Mouse (Mus musculus): ENCODE data around the gene Git1. TPM values are rescaled to one million over a fixed set of nuclear protein-coding genes. Genes with fewer than 3 reads are reported as not detected.
A peak's percentile ranks its signal among the peaks of the same experiment; 100 is the strongest.

Git1 gene
- total and polyA plus RNA-seq, 2 experiments from 2014 or later, result 19.6 to 143 TPM

DNA sequence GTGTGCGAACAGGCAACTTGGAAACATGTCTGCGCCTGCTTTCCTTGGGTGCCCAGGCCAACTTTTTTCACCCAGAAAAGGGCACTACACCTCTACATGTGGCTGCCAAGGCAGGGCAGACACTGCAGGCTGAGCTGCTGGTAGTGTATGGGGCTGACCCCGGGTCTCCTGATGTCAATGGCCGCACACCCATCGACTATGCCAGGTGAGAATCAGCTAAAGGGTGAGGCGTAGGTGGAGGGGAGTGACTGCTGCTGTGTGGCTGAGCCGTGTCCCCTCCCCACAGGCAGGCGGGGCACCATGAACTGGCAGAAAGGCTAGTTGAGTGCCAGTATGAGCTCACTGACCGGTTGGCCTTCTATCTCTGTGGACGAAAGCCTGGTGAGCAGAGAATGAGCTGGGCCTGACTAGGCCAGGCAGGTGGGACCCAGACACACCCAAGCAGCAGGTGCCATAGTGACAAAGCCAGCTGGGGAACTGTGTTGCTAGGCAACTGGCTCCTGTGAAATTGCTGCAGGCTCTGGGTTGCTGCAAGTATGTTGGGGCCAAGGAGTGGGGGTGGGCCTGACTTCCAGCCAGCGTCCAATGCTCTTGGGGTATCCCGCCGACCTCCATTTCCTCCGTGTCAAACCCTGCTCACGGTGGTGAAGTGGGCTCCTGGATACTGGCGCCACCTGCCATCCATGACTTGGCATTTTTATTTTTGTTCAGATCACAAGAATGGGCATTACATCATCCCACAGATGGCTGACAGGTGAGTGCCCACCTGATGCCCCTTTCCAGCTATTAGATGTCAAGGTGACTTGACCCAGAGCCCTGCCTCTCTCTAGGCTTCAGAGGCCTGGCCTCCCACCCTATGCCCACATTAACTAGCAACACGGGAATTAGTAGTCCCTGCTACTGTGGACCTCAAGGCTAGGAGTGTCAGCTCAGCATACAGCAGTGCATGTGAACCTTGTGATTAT lies 7.3 kb downstream of the Git1 start:
- TF ChIP-seq CTCF (IDR thresholded peaks at IDR 0.05), result no peak
- Histone ChIP-seq H3K36me3 (ENCODE audit: insufficient read depth, low read length) (peaks cover 54% of the 10 kb centered on the region), H3K9me3 (ENCODE audit: low read length) (no peaks in the 10 kb centered on the region), H3K27me3 (ENCODE audit: insufficient read depth, low read length) (no peaks in the 10 kb centered on the region), H3K4me3 (ENCODE audit: low read depth, low read length) (no peak overlapping the region), H3K4me2 (ENCODE audit: low read depth, low read length, poor library complexity, severe bottlenecking) (no peak overlapping the region), H3K27ac (ENCODE audit: low read depth, low read length) (peak overlapping the region; percentile 48; the same call in 1 of the 2 replicates), H3K4me1 (ENCODE audit: insufficient read depth, low read length) (no peaks in the 10 kb centered on the region), H3K9ac (replicated peaks; ENCODE audit: low read length, poor library complexity, severe bottlenecking) (no peak overlapping the region; the same call in 1 of the 2 replicates)
- DNase-seq (ENCODE audit: low spot score), result no peak
- 71% methylated on average over 17 of the region's 17 CpGs for WGBS
- no peak for ATAC-seq (ENCODE audit: low FRiP score)

DNA sequence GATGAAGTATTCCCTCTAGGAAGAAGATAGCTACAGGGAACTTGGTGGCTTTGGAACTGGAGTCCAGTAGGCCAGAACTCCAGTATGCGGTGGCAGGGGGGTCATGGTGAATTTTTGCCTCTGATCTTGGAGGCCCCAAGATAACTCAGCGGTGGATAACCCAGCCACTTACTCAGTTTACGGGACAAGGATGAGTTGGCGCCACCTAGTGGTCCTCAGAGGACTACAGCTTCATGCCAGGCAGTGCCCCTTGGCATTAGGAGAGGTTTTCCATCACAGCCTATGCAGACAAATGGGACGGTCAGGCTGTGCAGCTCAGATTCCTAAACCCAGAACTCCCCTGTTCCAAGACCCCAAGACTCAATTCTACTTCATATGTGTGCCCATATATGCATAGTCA lies 8.0 kb downstream of the Git1 start:
- H3K27me3 ChIP-seq (ENCODE audit: insufficient read depth, low read length), result no peaks in the 10 kb centered on the region
- TF ChIP-seq CTCF (IDR thresholded peaks at IDR 0.05), result peak; percentile 88
- WGBS, result 22% methylated on average over 5 of the region's 5 CpGs
- H3K9me3 ChIP-seq (ENCODE audit: low read length), result no peaks in the 10 kb centered on the region
- H3K27ac ChIP-seq (ENCODE audit: low read depth, low read length), result peak overlapping the region; percentile 48; the same call in 1 of the 2 replicates
- no peak for ATAC-seq (ENCODE audit: low FRiP score)
- no peak overlapping the region for H3K4me3 ChIP-seq (ENCODE audit: low read depth, low read length)
- H3K4me1 ChIP-seq (ENCODE audit: insufficient read depth, low read length), result no peaks in the 10 kb centered on the region
- H3K36me3 ChIP-seq (ENCODE audit: insufficient read depth, low read length), result peaks cover 62% of the 10 kb centered on the region
- peak; percentile 88 for DNase-seq (ENCODE audit: low spot score)
- no peak overlapping the region for H3K9ac ChIP-seq (replicated peaks; ENCODE audit: low read length, poor library complexity, severe bottlenecking)
- no peak overlapping the region for H3K4me2 ChIP-seq (ENCODE audit: low read depth, low read length, poor library complexity, severe bottlenecking)

DNA sequence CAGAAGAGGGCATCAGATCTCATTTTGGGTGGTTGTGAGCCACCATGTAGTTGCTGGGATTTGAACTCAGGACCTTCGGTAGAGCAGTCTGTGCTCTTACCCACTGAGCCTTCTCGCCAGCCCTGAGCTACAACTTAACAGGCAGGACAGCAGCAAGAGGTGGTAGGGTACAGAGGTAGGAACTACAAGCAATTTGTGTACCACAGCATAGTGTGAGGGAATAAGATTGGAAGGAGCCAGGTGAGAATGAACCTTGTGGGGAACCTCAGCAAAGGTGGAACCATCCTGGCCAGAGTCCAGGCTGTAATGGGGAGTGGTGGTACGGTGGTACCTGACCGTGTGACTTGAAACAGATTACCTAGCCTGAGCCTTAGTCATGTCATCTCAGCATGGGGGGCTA lies 8.6 kb downstream of the Git1 start:
- Histone ChIP-seq H3K4me1 (ENCODE audit: insufficient read depth, low read length) (no peaks in the 10 kb centered on the region), H3K9ac (replicated peaks; ENCODE audit: low read length, poor library complexity, severe bottlenecking) (no peak overlapping the region), H3K4me3 (ENCODE audit: low read depth, low read length) (no peak overlapping the region), H3K36me3 (ENCODE audit: insufficient read depth, low read length) (peaks cover 67% of the 10 kb centered on the region), H3K4me2 (ENCODE audit: low read depth, low read length, poor library complexity, severe bottlenecking) (no peak overlapping the region), H3K27me3 (ENCODE audit: insufficient read depth, low read length) (no peaks in the 10 kb centered on the region), H3K9me3 (ENCODE audit: low read length) (no peaks in the 10 kb centered on the region), H3K27ac (ENCODE audit: low read depth, low read length) (no peak overlapping the region)
- WGBS, result 91% methylated on average over 4 of the region's 4 CpGs
- no peak for TF ChIP-seq CTCF (IDR thresholded peaks at IDR 0.05)
- DNase-seq (ENCODE audit: low spot score) (no peak), ATAC-seq (ENCODE audit: low FRiP score) (no peak)

DNA sequence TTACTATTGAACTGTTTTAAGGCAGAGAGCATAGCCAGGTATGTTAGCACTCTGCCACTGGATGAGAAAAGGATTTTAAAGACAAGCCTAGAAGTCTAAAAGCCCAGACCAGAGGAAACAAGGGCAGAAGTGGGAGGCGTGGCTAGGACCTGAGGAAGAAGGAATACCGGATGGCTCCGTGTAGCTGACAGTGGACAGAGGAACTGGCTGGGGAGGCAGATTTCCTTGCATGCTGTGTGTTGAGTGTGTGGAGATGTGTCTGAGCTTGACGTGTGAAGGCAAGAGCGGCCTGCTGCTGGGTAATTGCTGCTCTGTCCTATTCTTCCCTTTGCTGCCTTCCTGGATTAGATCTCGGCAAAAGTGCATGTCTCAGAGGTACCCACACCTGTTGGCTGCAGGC lies 9.1 kb downstream of the Git1 start:
- no peak overlapping the region for H3K4me2 ChIP-seq (ENCODE audit: low read depth, low read length, poor library complexity, severe bottlenecking)
- 87% methylated on average over 6 of the region's 6 CpGs for WGBS
- H3K27me3 ChIP-seq (ENCODE audit: insufficient read depth, low read length), result no peaks in the 10 kb centered on the region
- no peak for TF ChIP-seq CTCF (IDR thresholded peaks at IDR 0.05)
- H3K27ac ChIP-seq (ENCODE audit: low read depth, low read length), result no peak overlapping the region
- H3K9ac ChIP-seq (replicated peaks; ENCODE audit: low read length, poor library complexity, severe bottlenecking), result no peak overlapping the region
- no peaks in the 10 kb centered on the region for H3K4me1 ChIP-seq (ENCODE audit: insufficient read depth, low read length)
- ATAC-seq (ENCODE audit: low FRiP score) (no peak), DNase-seq (ENCODE audit: low spot score) (no peak)
- H3K4me3 ChIP-seq (ENCODE audit: low read depth, low read length), result no peak overlapping the region
- no peaks in the 10 kb centered on the region for H3K9me3 ChIP-seq (ENCODE audit: low read length)
- peaks cover 72% of the 10 kb centered on the region for H3K36me3 ChIP-seq (ENCODE audit: insufficient read depth, low read length)

DNA sequence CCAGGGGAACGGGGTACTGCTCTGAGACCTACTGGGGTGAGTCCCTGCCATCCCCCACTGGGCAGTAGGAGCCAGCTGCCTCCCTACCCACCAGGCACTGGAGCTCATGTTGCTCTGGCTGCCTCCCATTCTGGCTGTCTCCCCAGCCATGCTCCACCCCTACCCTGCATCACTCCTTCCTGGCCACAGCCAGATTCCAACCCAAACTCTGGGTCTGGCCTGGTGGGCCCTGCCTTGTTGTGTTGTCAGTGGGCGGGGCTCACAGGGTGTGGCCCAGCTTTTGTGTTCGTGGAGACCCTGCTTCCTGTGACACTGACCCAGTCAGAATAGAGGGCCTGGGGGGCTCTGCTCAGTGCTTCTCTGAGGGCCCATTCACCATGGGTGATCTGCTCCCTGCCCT lies 10.1 kb downstream of the Git1 start:
- Histone ChIP-seq H3K9ac (replicated peaks; ENCODE audit: low read length, poor library complexity, severe bottlenecking) (no peak overlapping the region), H3K4me3 (ENCODE audit: low read depth, low read length) (no peak overlapping the region), H3K27me3 (ENCODE audit: insufficient read depth, low read length) (no peaks in the 10 kb centered on the region), H3K9me3 (ENCODE audit: low read length) (no peaks in the 10 kb centered on the region), H3K27ac (ENCODE audit: low read depth, low read length) (no peak overlapping the region), H3K4me2 (ENCODE audit: low read depth, low read length, poor library complexity, severe bottlenecking) (no peak overlapping the region), H3K4me1 (ENCODE audit: insufficient read depth, low read length) (peaks cover 3% of the 10 kb centered on the region; the same call in 1 of the 2 replicates), H3K36me3 (ENCODE audit: insufficient read depth, low read length) (peaks cover 72% of the 10 kb centered on the region)
- 65% methylated on average over 3 of the region's 3 CpGs for WGBS
- TF ChIP-seq CTCF (IDR thresholded peaks at IDR 0.05), result no peak
- no peak for ATAC-seq (ENCODE audit: low FRiP score)
- no peak for DNase-seq (ENCODE audit: low spot score)

GRCm38 (mm10) chr11:77504377-77504776 lies 11.0 kb downstream of the Git1 start:
- H3K36me3 ChIP-seq (ENCODE audit: insufficient read depth, low read length), result peaks cover 69% of the 10 kb centered on the region
- TF ChIP-seq CTCF (IDR thresholded peaks at IDR 0.05), result no peak
- H3K9ac ChIP-seq (replicated peaks; ENCODE audit: low read length, poor library complexity, severe bottlenecking), result no peak overlapping the region
- H3K4me2 ChIP-seq (ENCODE audit: low read depth, low read length, poor library complexity, severe bottlenecking), result no peak overlapping the region
- WGBS, result 96% methylated on average over 19 of the region's 19 CpGs
- no peaks in the 10 kb centered on the region for H3K27me3 ChIP-seq (ENCODE audit: insufficient read depth, low read length)
- peaks cover 3% of the 10 kb centered on the region; the same call in 1 of the 2 replicates for H3K4me1 ChIP-seq (ENCODE audit: insufficient read depth, low read length)
- H3K4me3 ChIP-seq (ENCODE audit: low read depth, low read length), result no peak overlapping the region
- DNase-seq (ENCODE audit: low spot score) (no peak), ATAC-seq (ENCODE audit: low FRiP score) (no peak)
- H3K27ac ChIP-seq (ENCODE audit: low read depth, low read length), result no peak overlapping the region
- no peaks in the 10 kb centered on the region for H3K9me3 ChIP-seq (ENCODE audit: low read length)
